Mouse (Mus musculus) limb, embryonic 14.5 days (tissue): ENCODE measurements around the gene Ints3. TPM values are rescaled to one million over a fixed set of nuclear protein-coding genes. Genes with fewer than 3 reads are reported as not detected.

ENCODE experiments used
- ATAC-seq: fragments of 200-750 bp; cut with Nextera tagmentation; 2 replicates; pipeline ENCODE4 v1.8.0; 2017; ENCODE audit warnings: low read depth, moderate number of reproducible peaks, moderate TSS enrichment; ENCODE audit not compliant: low FRiP score
- DNase-seq: peaks from one replicate; pipeline ENCODE4 v3.0.0-alpha.2; 2015; ENCODE audit warnings: low spot score
- H3K27ac ChIP-seq: fragments of 300-500 bp; sonication (generic); replicated peaks from 2 replicates; pipeline ENCODE4 v1.5.1; 2014; ENCODE audit warnings: low read depth, mild to moderate bottlenecking, low read length, moderate library complexity, mixed read lengths
- H3K27me3 ChIP-seq: fragments of 300-500 bp; sonication (generic); 2 replicates; pipeline ENCODE4 v1.6.1; 2014; ENCODE audit warnings: low read length, mixed read lengths; ENCODE audit not compliant: control insufficient read depth, insufficient read depth
- H3K36me3 ChIP-seq: fragments of 300-500 bp; sonication (generic); 2 replicates; pipeline ENCODE4 v1.6.1; 2014; ENCODE audit warnings: mild to moderate bottlenecking, low read length, moderate library complexity, mixed read lengths; ENCODE audit not compliant: control insufficient read depth, insufficient read depth
- H3K4me1 ChIP-seq: fragments of 300-500 bp; sonication (generic); 2 replicates; pipeline ENCODE4 v1.6.1; 2014; ENCODE audit warnings: antibody characterized with exemption, low read length, mixed read lengths; ENCODE audit not compliant: control insufficient read depth, insufficient read depth
- H3K4me2 ChIP-seq: fragments of 300-500 bp; sonication (generic); replicated peaks from 2 replicates; pipeline ENCODE4 v1.6.1; 2014; ENCODE audit warnings: low read depth, mild to moderate bottlenecking, low read length, moderate library complexity; ENCODE audit not compliant: severe bottlenecking
- H3K4me3 ChIP-seq: fragments of 300-500 bp; sonication (generic); replicated peaks from 2 replicates; pipeline ENCODE4 v1.5.1; 2014; ENCODE audit warnings: low read length
- H3K9ac ChIP-seq: fragments of 300-500 bp; sonication (generic); 2 replicates; pipeline ENCODE4 v1.6.1; 2014; ENCODE audit warnings: mild to moderate bottlenecking, low read depth, low read length, moderate library complexity; ENCODE audit not compliant: severe bottlenecking
- H3K9me3 ChIP-seq: fragments of 300-500 bp; sonication (generic); 2 replicates; pipeline ENCODE4 v1.6.1; 2016; ENCODE audit warnings: low read length; ENCODE audit not compliant: control insufficient read depth
- POLR2A ChIP-seq: fragments of 200-500 bp; IDR thresholded peaks from 2 replicates; pipeline ENCODE4 v1.8.0; 2012; ENCODE audit warnings: inconsistent platforms, mild to moderate bottlenecking, moderate library complexity, borderline replicate concordance; ENCODE audit not compliant: insufficient read depth, insufficient read length; ENCODE audit errors: extremely low read depth
- WGBS: fragments of 180-500 bp; shearing (Covaris S2); extraction: QIAGEN DNeasy Blood & Tissue Kit; methylation state at CpG from one replicate; pipeline ENCODE4 v1.1.7; 2014; 5-methylcytosine and 5-hydroxymethylcytosine counted together
- polyA plus RNA-seq, 2 experiments: library from polyadenylated mRNA; depleted of rRNA in 1 of 2; stranded (reverse) in 1 of 2; unstranded in 1 of 2; fragments of >200 nt; fragmentation: Nextera tagmentation in 1 of 2; extraction: Ambion mirVana in 1 of 2; gene quantifications; 2 replicates each; pipeline versions ENCODE4 v1.2.1 to v1.2.3; 2012 to 2014

The Ints3 gene
- polyA plus RNA-seq, 2 experiments: 26.0 to 52.8 TPM

GRCm38 (mm10) chr3:90432348-90432747 is 1.1 kb downstream of the Ints3 start:
- H3K36me3 ChIP-seq: 0 out of 2 replicates have a peak, but pooled peaks cover 2% of the 10 kb centered on the region
- peak overlapping the region; percentile 65 for H3K4me3 ChIP-seq
- no peaks in the 10 kb centered on the region for H3K9me3 ChIP-seq
- no peaks in the 10 kb centered on the region for H3K27me3 ChIP-seq
- H3K4me2 ChIP-seq: peak overlapping the region; percentile 92
- H3K9ac ChIP-seq: peak overlapping the region; percentile 84
- WGBS: 21% methylated on average over 2 of the region's 2 CpGs
- no peak for DNase-seq
- TF ChIP-seq POLR2A: no peak
- H3K4me1 ChIP-seq: peaks cover 12% of the 10 kb centered on the region
- ATAC-seq: no peak
- H3K27ac ChIP-seq: no peak overlapping the region

GRCm38 (mm10) chr3:90429576-90429975 is 3.8 kb downstream of the Ints3 start:
- Histone ChIP-seq H3K9me3 (no peaks in the 10 kb centered on the region), H3K27me3 (no peaks in the 10 kb centered on the region), H3K4me2 (no peak overlapping the region), H3K4me3 (no peak overlapping the region), H3K36me3 (0 out of 2 replicates have a peak, but pooled peaks cover 8% of the 10 kb centered on the region), H3K9ac (no peak overlapping the region), H3K4me1 (peaks cover 12% of the 10 kb centered on the region), H3K27ac (no peak overlapping the region)
- ATAC-seq (no peak), DNase-seq (no peak)
- WGBS: 90% methylated on average over 3 of the region's 3 CpGs
- no peak for TF ChIP-seq POLR2A

- WGBS: 72% methylated on average over 6 of the region's 6 CpGs
Observed at GRCm38 (mm10) chr3:90428186-90428585, 5.2 kb downstream of the Ints3 start.

GRCm38 (mm10) chr3:90427574-90427973 is 5.8 kb downstream of the Ints3 start:
- H3K9me3 ChIP-seq: no peaks in the 10 kb centered on the region
- peaks cover 24% of the 10 kb centered on the region for H3K36me3 ChIP-seq
- DNase-seq (no peak), ATAC-seq (no peak)
- H3K4me1 ChIP-seq: peaks cover 12% of the 10 kb centered on the region
- WGBS: 100% methylated on average over 1 of the region's 1 CpGs
- no peaks in the 10 kb centered on the region for H3K27me3 ChIP-seq
- no peak overlapping the region for H3K4me2 ChIP-seq
- no peak overlapping the region for H3K4me3 ChIP-seq
- H3K9ac ChIP-seq: no peak overlapping the region
- no peak overlapping the region for H3K27ac ChIP-seq
- TF ChIP-seq POLR2A: no peak

More at GRCm38 (mm10) chr3:90428186-90428585, 5.2 kb downstream of the Ints3 start:
- no peak overlapping the region for H3K9ac ChIP-seq
- H3K36me3 ChIP-seq: peaks cover 18% of the 10 kb centered on the region
- peaks cover 12% of the 10 kb centered on the region for H3K4me1 ChIP-seq
- H3K4me3 ChIP-seq: no peak overlapping the region
- H3K27me3 ChIP-seq: no peaks in the 10 kb centered on the region
- no peak for ATAC-seq
- H3K27ac ChIP-seq: no peak overlapping the region
- DNase-seq: no peak
- H3K9me3 ChIP-seq: no peaks in the 10 kb centered on the region
- no peak overlapping the region for H3K4me2 ChIP-seq
- TF ChIP-seq POLR2A: no peak

GRCm38 (mm10) chr3:90425499-90425898 is 7.9 kb downstream of the Ints3 start:
- H3K36me3 ChIP-seq: peaks cover 39% of the 10 kb centered on the region
- no peak overlapping the region for H3K27ac ChIP-seq
- H3K9ac ChIP-seq: no peak overlapping the region
- DNase-seq (no peak), ATAC-seq (no peak)
- no peak overlapping the region for H3K4me2 ChIP-seq
- H3K4me3 ChIP-seq: no peak overlapping the region
- 92% methylated on average over 2 of the region's 2 CpGs for WGBS
- no peaks in the 10 kb centered on the region for H3K9me3 ChIP-seq
- TF ChIP-seq POLR2A: no peak
- H3K4me1 ChIP-seq: no peaks in the 10 kb centered on the region
- H3K27me3 ChIP-seq: no peaks in the 10 kb centered on the region

GRCm38 (mm10) chr3:90423549-90423948 is 9.9 kb downstream of the Ints3 start:
- TF ChIP-seq POLR2A: no peak
- Histone ChIP-seq H3K27ac (no peak overlapping the region), H3K27me3 (no peaks in the 10 kb centered on the region), H3K9ac (no peak overlapping the region), H3K36me3 (peaks cover 56% of the 10 kb centered on the region), H3K4me2 (no peak overlapping the region), H3K4me1 (no peaks in the 10 kb centered on the region), H3K9me3 (no peaks in the 10 kb centered on the region), H3K4me3 (no peak overlapping the region)
- ATAC-seq (no peak), DNase-seq (no peak)
